Mouse (Mus musculus): ENCODE data around the gene Meltf. TPM values are rescaled to one million over a fixed set of nuclear protein-coding genes. Genes with fewer than 3 reads are reported as not detected.

Meltf gene
- total RNA-seq (2022), result under 1 TPM in 3 of 4 experiments, not detected in 1; 0.24 to 0.61 (median 0.45) TPM

DNA sequence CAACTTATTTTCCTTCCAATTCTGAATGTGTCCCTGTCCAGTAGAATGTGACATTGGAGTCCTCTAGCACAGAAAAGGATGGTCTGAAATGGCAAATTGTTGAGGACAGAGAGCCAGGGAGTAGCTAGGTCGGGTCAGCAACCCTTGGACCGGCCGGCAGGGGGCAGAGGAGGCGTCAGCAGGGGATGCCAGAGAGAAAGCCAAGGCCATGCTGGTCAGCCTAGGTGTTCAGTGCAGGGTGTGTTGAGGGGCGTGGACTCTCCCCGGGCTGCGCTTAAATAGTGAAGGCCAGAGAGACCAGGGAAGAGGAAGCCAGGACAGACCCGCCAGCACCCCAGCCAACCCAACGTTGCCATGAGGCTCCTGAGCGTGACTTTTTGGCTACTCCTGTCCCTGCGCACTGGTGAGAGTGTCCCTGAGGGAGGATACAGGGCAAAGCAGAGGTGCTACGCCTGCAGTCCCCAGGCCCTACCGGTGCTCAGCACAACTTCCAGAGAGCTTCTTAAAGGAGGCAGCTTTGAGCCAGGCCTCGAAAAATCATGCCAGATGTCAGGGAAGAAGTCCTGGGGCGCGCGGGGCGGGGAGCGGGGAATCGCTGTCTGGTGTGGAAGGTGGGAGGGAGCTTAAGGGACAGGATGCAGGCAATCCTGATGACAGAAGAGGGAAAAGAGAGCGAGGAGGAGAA lies at the start of gene Meltf:
TSS of gene Meltf (plus strand) at position 238 of the 685 bp plus-strand sequence.
- DNase-seq (ENCODE audit: low spot score in 2 of 2), result no peak

DNA sequence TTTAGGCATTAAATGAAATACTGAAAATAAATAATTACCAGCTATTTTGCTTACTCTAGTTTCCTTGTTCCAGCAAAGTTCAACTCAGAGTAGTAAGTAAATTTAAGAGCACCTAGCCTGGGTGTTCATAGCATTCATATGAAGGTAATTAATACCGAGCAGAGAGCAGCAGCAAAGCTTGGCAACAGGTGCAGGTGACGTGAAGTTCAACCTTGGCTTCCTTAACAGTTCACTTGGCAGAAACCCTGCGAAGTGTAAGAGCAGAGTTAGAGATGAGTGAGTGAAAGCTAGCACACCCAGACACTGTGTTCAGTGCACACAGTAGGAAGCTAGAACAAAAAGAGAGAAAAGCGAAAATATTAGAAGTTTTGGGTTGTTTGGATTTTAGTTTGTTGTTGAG lies 47.9 kb upstream of the Meltf start:
- DNase-seq (ENCODE audit: low spot score in 2 of 2), result no peak

DNA sequence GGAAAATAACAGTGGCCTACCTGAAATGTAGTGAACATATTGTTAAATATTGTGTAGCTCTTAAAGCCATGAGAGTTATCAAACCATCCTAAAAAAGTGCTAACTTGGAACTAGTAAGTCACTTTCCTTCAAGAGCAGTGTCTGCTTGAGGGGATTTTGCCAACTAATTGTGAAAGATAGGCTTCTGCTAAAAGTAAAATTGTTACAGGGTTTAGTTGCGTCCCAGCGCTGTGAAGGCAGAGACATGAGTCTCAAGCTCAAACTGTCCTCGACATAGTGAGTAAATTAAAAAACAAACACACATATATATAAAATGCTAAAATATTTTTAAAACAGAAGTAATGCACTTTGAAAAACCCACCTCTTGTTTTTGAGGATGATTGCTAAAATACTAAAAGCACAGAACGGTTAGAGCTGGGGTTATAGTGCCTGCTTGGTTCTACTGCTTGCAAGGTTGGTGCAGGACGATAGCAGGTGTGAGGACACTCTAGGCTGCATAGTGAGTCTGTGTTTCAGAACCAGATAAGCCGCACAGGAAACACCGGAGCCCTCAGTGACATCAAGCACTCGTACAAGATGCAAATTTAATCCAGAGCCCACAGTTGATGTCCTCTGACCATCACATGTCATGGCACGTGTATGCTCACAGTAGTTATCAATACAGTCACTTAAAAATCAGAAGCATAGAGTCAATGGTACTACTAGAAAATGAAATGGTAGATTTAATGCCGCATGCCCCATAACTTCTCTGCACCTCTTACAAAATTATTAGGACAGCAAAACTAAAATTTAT lies 45.8 kb upstream of the Meltf start:
- DNase-seq (ENCODE audit: low spot score in 2 of 2), result no peak

DNA sequence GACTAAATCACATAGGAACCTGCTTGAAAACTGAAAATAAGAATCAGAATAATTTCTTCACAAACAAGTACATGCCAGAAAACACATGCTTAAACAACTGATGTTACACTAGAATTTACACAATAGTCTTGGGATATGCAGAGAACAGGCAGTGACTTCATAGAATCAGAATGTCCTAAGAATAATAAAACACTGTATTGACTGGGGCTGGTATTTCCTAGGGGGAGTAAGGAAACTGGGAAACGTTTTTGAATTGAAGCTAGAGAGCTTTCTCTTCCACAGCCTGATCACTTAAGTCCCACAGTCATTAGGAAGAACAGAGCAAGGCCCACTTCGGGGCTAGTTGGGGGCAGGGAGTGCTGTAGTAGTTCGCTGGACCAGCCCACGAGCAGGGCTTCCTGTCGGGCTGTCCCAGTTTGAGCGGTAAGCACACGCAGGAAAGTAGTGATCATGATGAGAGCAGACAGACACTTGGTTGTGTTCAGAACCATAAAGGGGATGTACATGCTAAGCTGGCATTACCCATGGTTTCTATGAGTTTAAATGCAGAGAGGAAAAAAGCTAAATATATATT lies 44.5 kb upstream of the Meltf start:
- DNase-seq (ENCODE audit: low spot score in 2 of 2), result no peak

DNA sequence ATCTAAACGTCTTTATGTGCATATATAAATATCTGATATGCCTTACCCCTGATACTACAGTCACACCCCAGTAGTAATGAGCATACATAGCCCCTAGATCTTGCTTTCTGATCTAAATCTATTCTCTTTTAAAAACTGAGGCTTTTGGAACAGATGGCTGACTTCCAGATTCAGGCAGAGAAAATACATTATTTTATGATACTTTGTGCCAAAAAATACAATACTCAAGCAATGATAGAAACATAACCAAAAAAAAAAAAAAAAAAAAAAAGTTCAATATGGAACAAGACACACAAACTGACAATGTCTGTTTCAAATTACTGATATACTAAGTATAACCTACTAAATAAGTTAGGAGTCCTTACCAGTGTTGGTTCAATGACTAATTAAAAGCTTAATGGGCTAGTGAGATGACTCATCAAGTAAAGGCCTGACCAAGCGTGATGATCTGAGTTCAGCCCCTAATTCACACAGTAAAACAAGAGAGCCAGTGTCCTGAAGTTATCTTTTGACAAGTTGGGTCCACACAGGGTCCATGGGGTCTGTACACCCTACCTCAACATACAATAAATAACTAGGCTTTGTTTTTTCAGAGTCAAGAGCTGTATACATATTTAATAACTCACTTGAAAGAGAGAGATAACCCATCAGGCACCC lies 43.8 kb upstream of the Meltf start:
- DNase-seq (ENCODE audit: low spot score in 2 of 2), result no peak

DNA sequence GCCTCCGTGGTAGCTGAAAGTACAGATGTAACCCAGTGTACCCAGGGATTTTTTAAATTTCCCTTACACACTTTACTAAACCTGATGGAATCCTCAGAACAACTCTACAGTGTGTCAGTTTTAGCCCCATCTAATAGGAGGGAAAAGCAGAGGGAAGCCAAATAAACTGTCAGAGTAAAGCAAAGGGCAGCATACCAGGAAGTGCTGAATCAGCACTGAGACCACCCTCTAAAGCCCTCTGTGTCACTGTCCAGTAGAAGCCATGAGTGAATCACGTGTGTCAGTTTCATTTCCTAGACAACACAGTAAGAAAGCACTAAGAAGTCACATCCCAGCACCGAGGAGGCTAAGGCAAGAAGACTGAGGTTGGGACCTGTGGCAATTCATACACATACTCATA lies 41.2 kb upstream of the Meltf start:
- DNase-seq (ENCODE audit: low spot score in 2 of 2), result no peak

DNA sequence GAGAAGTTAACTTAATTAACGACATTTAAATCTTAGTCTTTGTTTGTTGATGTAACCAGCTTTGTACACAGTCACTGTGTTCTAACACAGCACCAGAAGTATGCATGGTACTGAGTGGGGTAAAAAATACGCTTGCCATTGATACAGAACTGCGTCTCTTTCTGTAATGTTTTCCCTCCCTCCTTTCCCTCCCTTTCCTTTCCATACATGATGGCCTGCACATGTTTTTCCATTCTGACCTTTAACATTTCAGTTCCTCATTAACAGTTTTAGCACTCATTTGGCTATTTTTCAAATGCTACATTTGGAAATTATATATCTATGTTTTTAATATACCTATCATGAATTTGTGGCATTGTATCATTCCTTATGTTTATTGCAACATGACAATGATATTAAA lies 34.4 kb upstream of the Meltf start:
- no peak for DNase-seq (ENCODE audit: low spot score in 2 of 2)

DNA sequence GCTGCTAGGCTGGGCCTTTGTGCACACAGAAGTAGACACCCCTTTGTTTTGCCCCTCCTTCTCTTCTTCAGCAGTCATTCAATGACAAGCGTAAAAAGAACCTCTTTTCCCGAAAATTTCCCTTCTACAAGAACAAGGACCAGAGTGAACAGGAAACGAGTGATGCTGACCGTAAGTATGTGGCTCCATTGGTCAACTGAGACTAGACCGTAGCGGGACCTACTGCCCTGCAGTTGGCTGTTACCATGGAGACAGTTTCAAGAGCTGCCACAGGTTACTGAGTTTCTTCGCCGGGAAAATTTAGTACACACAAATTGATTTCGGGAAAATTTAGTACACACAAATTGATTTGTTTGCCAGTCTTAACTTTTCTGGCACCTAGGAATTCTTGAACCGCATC lies 31.8 kb upstream of the Meltf start:
- no peak for DNase-seq (ENCODE audit: low spot score in 2 of 2)

DNA sequence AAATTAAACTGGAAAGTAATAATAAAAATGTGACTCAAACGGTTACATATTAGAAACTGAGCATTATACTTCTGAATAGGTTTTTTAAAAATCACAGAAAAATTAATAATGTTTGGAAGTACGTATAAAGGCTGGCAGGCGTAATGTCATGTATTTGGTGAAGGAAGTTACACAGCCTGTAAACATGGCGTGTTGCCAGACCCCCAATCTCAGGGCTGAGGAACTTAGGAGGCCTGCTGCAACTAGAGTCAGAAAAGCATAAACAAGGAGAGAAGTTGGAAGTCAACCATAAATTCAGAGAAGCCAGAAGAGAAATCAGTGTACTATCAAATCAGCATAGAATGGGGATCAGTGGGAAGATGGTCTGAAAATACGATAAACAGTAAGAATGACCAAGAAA lies 14.7 kb upstream of the Meltf start:
- DNase-seq (ENCODE audit: low spot score in 2 of 2), result no peak

DNA sequence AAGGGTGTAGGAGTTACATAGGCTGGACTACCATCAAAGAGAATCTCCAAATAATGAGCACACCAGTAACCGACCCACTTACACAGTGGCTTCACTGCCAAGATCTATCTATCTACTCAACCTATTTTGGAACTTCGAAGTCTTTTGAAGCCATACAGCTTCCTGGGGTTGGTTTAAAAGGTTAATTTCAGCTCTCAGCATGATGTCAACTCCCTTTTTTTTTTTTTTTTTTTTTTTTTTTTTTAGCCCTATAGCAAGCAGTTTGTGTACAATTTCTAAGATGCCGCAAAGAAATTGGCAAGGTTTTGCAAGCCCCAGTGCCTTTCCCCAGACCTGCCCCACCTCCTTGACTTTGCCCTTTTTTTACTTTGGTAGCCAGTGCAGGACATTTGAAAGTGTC lies 13.4 kb upstream of the Meltf start:
- DNase-seq (ENCODE audit: low spot score in 2 of 2), result no peak

DNA sequence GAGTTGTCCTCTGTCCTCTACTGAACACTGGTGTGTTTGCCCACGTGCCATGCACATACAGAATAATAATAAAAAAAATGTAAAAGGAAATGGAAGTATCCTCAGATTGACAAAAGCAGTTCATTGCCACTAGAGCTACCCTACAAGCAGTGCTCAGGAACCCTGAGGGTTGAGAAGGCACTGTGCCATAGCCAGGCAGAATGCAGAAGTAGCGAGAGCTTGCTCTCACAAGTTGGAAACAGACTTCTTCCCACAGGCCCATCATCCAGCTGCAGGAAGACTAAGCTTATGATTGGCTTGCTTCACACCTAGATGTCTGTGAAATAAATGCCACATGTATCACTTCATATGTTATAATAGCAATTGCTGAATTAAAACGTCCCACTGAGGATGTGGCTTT lies 11.7 kb upstream of the Meltf start:
- no peak for DNase-seq (ENCODE audit: low spot score in 2 of 2)

DNA sequence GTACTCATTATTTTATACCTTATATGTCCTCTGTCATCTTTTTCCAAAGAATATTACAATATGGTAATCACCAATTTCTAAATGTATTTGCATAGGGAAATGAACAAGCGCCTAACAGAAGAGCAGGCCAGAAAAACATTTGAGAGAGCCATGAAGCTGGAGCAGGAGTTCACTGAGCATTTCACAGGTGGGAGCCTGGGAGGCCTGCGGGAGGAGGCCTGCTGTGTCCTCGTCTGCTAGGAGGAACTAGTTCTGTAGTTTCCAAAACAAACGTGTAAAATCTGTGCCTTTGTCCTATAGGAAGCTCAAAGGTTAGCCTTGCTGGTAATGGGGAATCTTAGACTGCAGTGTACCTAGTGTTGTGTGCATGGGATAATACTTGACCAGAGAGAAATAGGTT lies 10.9 kb upstream of the Meltf start:
- DNase-seq (ENCODE audit: low spot score in 2 of 2), result no peak

DNA sequence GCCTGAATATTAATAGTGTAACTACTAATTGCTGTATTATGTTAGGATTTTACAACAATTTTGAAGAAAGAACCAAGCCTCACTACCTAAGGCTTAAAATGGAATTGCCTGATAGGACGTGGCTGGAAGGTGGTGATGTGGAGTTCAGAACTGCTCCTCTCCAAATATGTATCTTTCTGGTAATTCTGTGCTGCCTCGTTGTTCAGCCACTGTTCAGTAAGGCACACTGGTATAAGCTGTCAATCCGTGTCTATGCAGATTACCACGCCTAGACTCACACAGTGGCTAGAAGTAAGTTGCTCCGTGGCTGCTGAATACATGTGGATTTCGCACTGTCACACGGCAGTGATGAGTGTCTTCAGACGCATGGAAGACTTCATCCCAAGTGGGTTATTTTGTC lies 4.9 kb upstream of the Meltf start:
- DNase-seq (ENCODE audit: low spot score in 2 of 2), result no peak

DNA sequence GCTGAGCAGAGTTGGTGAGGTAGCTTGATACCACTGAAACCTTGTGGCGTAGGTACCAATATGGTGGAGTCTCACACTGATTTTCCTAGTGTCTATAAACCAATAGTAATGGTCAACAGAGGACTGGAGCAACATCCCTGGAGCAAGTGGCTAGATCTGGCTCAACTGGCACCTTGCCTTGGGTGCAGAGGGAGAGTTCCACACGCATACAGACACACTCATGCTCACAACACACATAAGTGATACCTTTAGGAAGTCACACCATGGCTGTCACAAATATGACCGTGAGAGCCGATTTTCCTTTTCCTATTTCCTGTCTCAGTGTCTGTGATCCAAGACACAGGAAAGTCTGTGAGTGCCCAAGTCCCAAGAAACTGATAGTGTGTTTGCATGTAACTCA lies 3.2 kb upstream of the Meltf start:
- no peak for DNase-seq (ENCODE audit: low spot score in 2 of 2)

DNA sequence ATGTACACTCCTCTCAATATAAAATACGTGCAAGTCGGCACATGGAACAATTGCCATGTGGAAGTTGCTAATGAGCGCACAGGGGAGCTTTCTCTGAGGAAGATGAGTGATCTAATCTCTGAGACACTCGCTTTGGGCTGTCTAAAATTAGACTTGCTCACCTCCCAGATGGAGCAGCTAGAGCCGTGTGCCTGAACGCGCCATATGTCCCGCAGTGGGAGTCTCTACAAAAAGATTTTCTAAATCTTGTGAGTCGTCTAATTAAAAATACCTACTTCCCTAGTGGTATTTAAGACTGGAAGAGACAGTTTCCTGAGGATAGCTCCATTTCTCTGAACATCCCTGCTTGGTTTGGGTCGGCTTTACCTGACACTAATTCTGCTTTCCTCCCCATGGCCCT lies 2.2 kb upstream of the Meltf start:
- peak; percentile 71 to 77 for DNase-seq (ENCODE audit: low spot score in 2 of 2)

DNA sequence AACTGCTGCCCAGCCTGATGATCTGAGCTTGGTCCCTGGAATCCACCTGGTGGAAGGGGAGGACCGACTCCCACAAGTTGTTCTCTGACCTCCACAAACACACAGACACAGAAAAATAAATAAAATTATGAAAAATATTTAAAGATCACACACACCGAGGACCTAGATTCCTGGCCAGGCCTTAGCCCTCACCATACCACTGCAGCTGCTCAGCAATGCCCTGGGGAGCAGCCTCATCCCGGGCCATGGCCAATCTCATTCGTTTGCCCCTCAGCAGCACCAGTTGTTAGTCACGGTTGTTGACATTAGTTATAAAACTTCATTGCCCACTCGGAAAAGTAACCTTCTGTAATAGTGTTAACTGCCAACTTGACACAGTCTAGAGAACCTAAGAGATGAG lies 558 bp upstream of the Meltf start:
- no peak for DNase-seq (ENCODE audit: low spot score in 2 of 2)

DNA sequence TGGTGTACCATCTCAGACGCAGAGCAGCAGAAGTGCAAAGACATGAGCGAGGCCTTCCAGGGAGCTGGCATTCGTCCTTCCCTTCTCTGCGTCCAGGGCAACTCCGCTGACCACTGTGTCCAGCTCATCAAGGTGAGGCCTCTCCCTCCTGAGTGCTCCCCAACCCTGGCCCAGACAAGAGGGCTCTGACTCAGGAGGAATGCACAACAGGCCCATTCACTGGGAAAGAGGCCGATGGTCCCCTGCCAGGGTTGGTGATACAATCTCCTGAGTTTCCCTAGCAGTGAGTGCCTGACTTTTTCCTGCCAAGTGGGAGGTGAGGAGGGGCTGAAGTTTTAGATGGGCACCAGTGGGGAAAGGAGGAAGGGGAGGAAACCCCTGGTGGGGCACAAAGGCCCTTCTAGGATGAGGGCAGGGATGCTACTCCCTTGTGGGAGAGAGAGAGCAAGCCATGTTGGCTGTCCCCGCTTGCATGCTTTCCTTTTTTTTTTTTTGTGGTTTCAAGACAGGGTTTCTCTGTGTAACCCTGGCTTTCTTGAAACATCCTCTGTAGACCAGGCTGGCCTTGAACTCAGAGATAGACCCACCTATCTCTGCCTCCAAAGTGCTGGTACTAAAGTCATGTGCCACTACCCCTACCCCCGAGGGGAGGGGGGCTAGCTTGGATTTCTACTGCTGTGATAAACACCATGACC lies 1.7 kb downstream of the Meltf start:
- DNase-seq (ENCODE audit: low spot score in 2 of 2), result no peak

DNA sequence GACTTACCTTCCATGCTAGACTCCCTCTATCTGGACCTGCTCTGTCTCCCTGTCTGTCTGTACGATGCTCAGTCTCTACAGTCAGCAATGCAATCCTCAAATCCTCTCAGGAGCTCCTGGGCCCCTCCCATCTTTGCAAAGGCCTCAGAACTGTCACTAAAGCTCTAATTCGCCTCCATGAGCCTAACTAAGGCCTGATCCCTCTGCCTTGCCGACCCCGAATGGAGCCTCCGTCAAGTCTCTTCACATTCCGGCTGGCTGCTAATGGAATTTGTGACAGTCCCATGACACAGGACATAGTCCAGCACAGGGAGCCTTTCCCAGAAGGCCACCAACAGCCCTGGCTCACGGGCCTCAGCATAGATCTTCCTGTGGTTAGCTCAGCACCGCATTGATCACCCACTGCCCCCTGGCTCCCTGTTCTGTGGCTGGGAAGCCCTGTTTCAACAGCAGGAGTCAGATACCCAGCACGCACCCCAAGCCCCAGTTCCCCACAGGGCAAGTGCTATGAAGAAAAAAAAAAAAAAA lies 3.8 kb downstream of the Meltf start:
- no peak for DNase-seq (ENCODE audit: low spot score in 2 of 2)

DNA sequence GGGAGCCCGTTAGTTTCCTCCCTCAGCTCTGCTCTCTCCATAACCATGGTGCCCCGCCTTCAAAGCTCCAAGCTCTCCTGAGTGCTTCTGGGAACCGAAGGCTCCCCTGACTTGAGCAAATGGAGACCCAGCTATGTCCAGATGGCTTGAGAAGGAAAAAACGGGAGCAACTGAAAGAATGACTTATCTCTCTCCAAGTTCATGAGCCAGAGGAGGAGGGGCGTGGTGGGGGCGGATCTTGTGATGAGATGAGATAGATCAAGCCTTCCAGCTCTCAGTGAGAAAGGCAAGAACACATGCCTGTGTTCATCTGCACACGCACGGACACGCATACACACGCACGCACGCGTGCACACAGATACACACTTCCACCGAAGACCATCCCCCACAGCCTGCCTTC lies 4.7 kb downstream of the Meltf start:
- no peak for DNase-seq (ENCODE audit: low spot score in 2 of 2)

DNA sequence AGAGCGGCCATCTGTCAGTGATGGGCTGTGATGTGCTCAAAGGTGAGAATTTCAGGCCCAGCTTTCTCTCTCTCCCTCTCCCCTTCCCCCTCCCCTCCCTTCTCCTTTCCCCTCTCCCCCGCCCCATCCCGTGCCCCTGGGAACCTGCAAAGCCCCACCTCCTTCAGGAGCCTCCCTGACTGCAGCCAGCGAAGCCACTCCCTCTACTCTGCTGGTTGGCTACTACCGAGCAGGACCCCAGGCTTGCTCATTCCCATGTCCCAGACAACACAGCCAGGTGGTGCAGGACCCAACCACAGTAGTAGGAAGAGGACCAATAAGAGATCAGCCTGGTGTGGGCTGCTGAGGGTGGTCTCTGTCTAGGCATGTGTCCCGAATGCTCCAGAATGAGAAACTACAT lies 5.3 kb downstream of the Meltf start:
- DNase-seq (ENCODE audit: low spot score in 2 of 2), result no peak

DNA sequence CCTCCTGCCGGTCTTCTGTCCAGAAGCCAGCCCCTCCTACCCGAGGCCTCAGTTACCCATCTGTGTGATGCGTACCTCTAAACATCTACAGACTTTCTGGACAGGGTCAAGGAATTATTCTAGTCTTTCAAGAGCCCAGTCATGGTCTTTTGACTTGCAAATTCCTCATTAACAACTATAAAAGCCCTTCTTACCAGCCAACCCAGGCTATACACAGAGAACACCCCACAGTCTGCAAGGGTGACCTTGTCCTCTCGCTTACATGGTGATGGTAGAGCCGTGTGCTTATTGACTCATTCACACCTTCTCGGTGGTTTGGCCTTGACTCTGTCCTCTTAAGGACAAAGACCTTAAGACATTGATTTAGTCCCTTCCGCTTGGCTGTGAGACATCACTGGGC lies 12.3 kb downstream of the Meltf start:
- no peak for DNase-seq (ENCODE audit: low spot score in 2 of 2)

Measured in layer of hippocampus, adult 8-10 months (tissue).